9 mouse cellular contexts compared by ENCODE assay signal in the genomic region with DNA sequence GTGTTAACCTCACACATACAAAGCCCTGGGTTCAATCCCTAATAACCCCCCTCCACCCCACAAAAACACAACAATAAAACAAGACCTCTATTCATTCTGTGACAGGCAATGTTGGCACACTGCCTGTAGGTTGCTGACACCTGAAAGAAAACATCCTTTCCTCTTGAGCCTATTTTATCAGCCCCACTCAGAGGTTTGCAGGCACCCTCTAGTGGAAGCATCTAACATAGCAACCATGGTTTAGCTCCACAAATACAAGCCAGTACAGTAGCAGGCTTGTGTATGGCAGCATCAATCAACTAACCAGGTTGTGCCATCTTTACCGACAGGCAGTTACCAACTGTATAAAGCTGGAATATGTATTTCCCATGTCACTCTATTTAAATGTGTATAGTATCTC. TPM values are rescaled to one million over a fixed set of nuclear protein-coding genes. Genes with fewer than 3 reads are reported as not detected.
DNase-seq lines count a peak whose midpoint lies in the region; ATAC-seq and TF ChIP-seq lines count a peak whose summit lies in the region.
"Had no signal": no experiment of that assay in that cellular context is flagged by ENCODE, and none has a peak within 500 bp of the region (broad histone marks: within the 10 kb centered on the region; RNA-seq: fewer than 3 reads in every experiment).

No protein-coding gene starts in this region.

- 0 out of 2 replicates have a peak, but pooled peaks have one; percentile 27 for ATAC-seq in forebrain, embryonic 12.5 days (ENCODE audit: low FRiP score)
- ATAC-seq in forebrain, embryonic 15.5 days (replicated peaks) = no peak
- no peak for ATAC-seq in neural tube, embryonic 11.5 days (ENCODE audit: insufficient read depth, low FRiP score, low TSS enrichment)
- ATAC-seq in lung, postnatal 0 days = no peak

- no peaks in the 10 kb centered on the region for H3K36me3 ChIP-seq in forebrain, embryonic 12.5 days (replicated peaks)
- no peaks in the 10 kb centered on the region for H3K36me3 ChIP-seq in forebrain, embryonic 15.5 days
- H3K36me3 ChIP-seq in neural tube, embryonic 11.5 days (ENCODE audit: control insufficient read depth, insufficient read depth, low read length) = no peaks in the 10 kb centered on the region
- H3K36me3 ChIP-seq in lung, postnatal 0 days (ENCODE audit: insufficient read depth, low read length) = no peaks in the 10 kb centered on the region
- H3K36me3 ChIP-seq: heart, embryonic 15.5 days had no signal

- peak; percentile 22 for DNase-seq in neural tube, embryonic 11.5 days (ENCODE audit: low spot score)
- no peak for DNase-seq in neural tube, embryonic 10.5 days (ENCODE audit: extremely low spot score, low spot score)
- DNase-seq in cerebellum, adult 8-10 months = peak; percentile 40
- peak; percentile 37 for DNase-seq in heart, postnatal 4 days
- DNase-seq in lung, postnatal 0 days (ENCODE audit: low spot score) = peak; percentile 44
- DNase-seq in thymus, postnatal 10 days (ENCODE audit: low spot score in 2 of 2) = peak; percentile 39 to 62

- H3K27me3 ChIP-seq in forebrain, embryonic 12.5 days = no peaks in the 10 kb centered on the region
- H3K27me3 ChIP-seq in forebrain, embryonic 15.5 days = no peaks in the 10 kb centered on the region
- no peaks in the 10 kb centered on the region for H3K27me3 ChIP-seq in neural tube, embryonic 11.5 days (ENCODE audit: control insufficient read depth, insufficient read depth, low read length)
- H3K27me3 ChIP-seq in lung, postnatal 0 days (replicated peaks; ENCODE audit: insufficient read depth, low read length) = no peaks in the 10 kb centered on the region
- H3K27me3 ChIP-seq: heart, embryonic 15.5 days had no signal

- peak; percentile 82 for TF ChIP-seq CTCF in lung, postnatal 0 days (IDR thresholded peaks at IDR 0.05)

- peaks cover 10% of the 10 kb centered on the region for H3K4me1 ChIP-seq in forebrain, embryonic 12.5 days
- H3K4me1 ChIP-seq in forebrain, embryonic 15.5 days = peaks cover 9% of the 10 kb centered on the region
- no peaks in the 10 kb centered on the region for H3K4me1 ChIP-seq in neural tube, embryonic 11.5 days (ENCODE audit: control insufficient read depth, insufficient read depth, low read length)
- H3K4me1 ChIP-seq in lung, postnatal 0 days (ENCODE audit: insufficient read depth, low read depth, low read length) = no peaks in the 10 kb centered on the region
- H3K4me1 ChIP-seq: heart, embryonic 15.5 days had no signal

- no peak overlapping the region for H3K4me2 ChIP-seq in forebrain, embryonic 12.5 days
- no peak overlapping the region for H3K4me2 ChIP-seq in forebrain, embryonic 15.5 days (replicated peaks)
- no peak overlapping the region for H3K4me2 ChIP-seq in neural tube, embryonic 11.5 days (ENCODE audit: low read depth)
- H3K4me2 ChIP-seq in lung, postnatal 0 days (replicated peaks; ENCODE audit: low read depth, low read length) = no peak overlapping the region
- H3K4me2 ChIP-seq: heart, embryonic 15.5 days had no signal

- no peaks in the 10 kb centered on the region for H3K9me3 ChIP-seq in forebrain, embryonic 12.5 days
- H3K9me3 ChIP-seq in forebrain, embryonic 15.5 days = no peaks in the 10 kb centered on the region
- no peaks in the 10 kb centered on the region for H3K9me3 ChIP-seq in neural tube, embryonic 11.5 days (ENCODE audit: control insufficient read depth, low read length)
- H3K9me3 ChIP-seq in lung, postnatal 0 days (ENCODE audit: low read length) = no peaks in the 10 kb centered on the region
- H3K9me3 ChIP-seq: heart, embryonic 15.5 days had no signal

- no peak for TF ChIP-seq EP300 in lung, postnatal 0 days (IDR thresholded peaks at IDR 0.05)

- H3K27ac ChIP-seq in forebrain, embryonic 12.5 days = no peak overlapping the region
- no peak overlapping the region for H3K27ac ChIP-seq in forebrain, embryonic 15.5 days (replicated peaks)
- no peak overlapping the region for H3K27ac ChIP-seq in neural tube, embryonic 11.5 days (ENCODE audit: low read depth, low read length)
- H3K27ac ChIP-seq in lung, postnatal 0 days (ENCODE audit: low read length) = no peak overlapping the region
- H3K27ac ChIP-seq: heart, embryonic 15.5 days had no signal

- WGBS in forebrain, embryonic 12.5 days = 59% methylated on average over 1 of the region's 1 CpGs
- 59% methylated on average over 1 of the region's 1 CpGs for WGBS in forebrain, embryonic 15.5 days
- WGBS in neural tube, embryonic 11.5 days = 58% methylated on average over 1 of the region's 1 CpGs
- WGBS in lung, postnatal 0 days = 41% methylated on average over 1 of the region's 1 CpGs

- H3K4me3 ChIP-seq in forebrain, embryonic 12.5 days (replicated peaks) = no peak overlapping the region
- no peak overlapping the region for H3K4me3 ChIP-seq in forebrain, embryonic 15.5 days
- no peak overlapping the region for H3K4me3 ChIP-seq in neural tube, embryonic 11.5 days (ENCODE audit: low read depth, low read length)
- no peak overlapping the region for H3K4me3 ChIP-seq in lung, postnatal 0 days (ENCODE audit: low read depth, low read length)
- H3K4me3 ChIP-seq: heart, embryonic 15.5 days had no signal

- no peak overlapping the region for H3K9ac ChIP-seq in forebrain, embryonic 12.5 days
- H3K9ac ChIP-seq in forebrain, embryonic 15.5 days (replicated peaks) = no peak overlapping the region
- H3K9ac ChIP-seq in neural tube, embryonic 11.5 days (ENCODE audit: low read length) = no peak overlapping the region
- no peak overlapping the region for H3K9ac ChIP-seq in lung, postnatal 0 days (replicated peaks; ENCODE audit: low read depth)
- H3K9ac ChIP-seq: heart, embryonic 15.5 days had no signal

RNA-seq across cellular contexts. Expression of a gene that starts 23.0 kb away (rescaled TPM):
- 0.29 and 0.67 TPM in 2 replicates for polyA plus RNA-seq in forebrain, embryonic 12.5 days (2016; fragmentation: Nextera tagmentation; extraction: Ambion mirVana)
- 0.31 and 0.83 TPM in 2 replicates for polyA plus RNA-seq in forebrain, embryonic 15.5 days (2015; fragmentation: Nextera tagmentation; extraction: Ambion mirVana)
- polyA plus RNA-seq in neural tube, embryonic 11.5 days (2014; fragmentation: Nextera tagmentation; extraction: Ambion mirVana) = not detected in 2 replicates
- 1 to 10 TPM; 1.3 to 1.9 TPM for total RNA-seq in heart, postnatal 4 days (2021)
- polyA plus RNA-seq in lung, postnatal 0 days (2015; fragmentation: Nextera tagmentation; extraction: Ambion mirVana) = 2.0 TPM in 2 replicates

RNA-seq across cellular contexts. Expression of a gene that starts 46.3 kb away (rescaled TPM):
- 18.5 and 20.5 TPM in 2 replicates for polyA plus RNA-seq in forebrain, embryonic 12.5 days (2016; fragmentation: Nextera tagmentation; extraction: Ambion mirVana)
- polyA plus RNA-seq in forebrain, embryonic 15.5 days (2015; fragmentation: Nextera tagmentation; extraction: Ambion mirVana) = 42.9 and 48.6 TPM in 2 replicates
- polyA plus RNA-seq in neural tube, embryonic 11.5 days (2014; fragmentation: Nextera tagmentation; extraction: Ambion mirVana) = 13.4 and 14.2 TPM in 2 replicates
- 1 to 10 TPM; 2.1 to 3.0 TPM for total RNA-seq in heart, postnatal 4 days (2021)
- polyA plus RNA-seq in lung, postnatal 0 days (2015; fragmentation: Nextera tagmentation; extraction: Ambion mirVana) = 2.2 and 2.3 TPM in 2 replicates

RNA-seq across cellular contexts. Expression of a gene that starts 56.3 kb away (rescaled TPM):
- polyA plus RNA-seq in forebrain, embryonic 12.5 days (2016; fragmentation: Nextera tagmentation; extraction: Ambion mirVana) = 0.24 and 0.32 TPM in 2 replicates
- polyA plus RNA-seq in forebrain, embryonic 15.5 days (2015; fragmentation: Nextera tagmentation; extraction: Ambion mirVana) = 0.47 and 0.97 TPM in 2 replicates
- 0.08 TPM in 1 of 2 replicates, not detected in the other for polyA plus RNA-seq in neural tube, embryonic 11.5 days (2014; fragmentation: Nextera tagmentation; extraction: Ambion mirVana)
- not detected for total RNA-seq in heart, postnatal 4 days (2021)
- 0.21 TPM in 2 replicates for polyA plus RNA-seq in lung, postnatal 0 days (2015; fragmentation: Nextera tagmentation; extraction: Ambion mirVana)
